Mouse (Mus musculus) heart, embryonic 10.5 days (tissue): Measurements from ENCODE around the gene H2-DMb2. TPM values are rescaled to one million over a fixed set of nuclear protein-coding genes. Genes with fewer than 3 reads are reported as not detected.

Source experiments
- DNase-seq: peaks from one replicate; pipeline ENCODE4 v3.0.0-alpha.2; 2017; ENCODE audit warnings: low spot score
- H3K27ac ChIP-seq: fragments of 300-500 bp; sonication (generic); 2 replicates; pipeline ENCODE4 v1.5.1; 2016; ENCODE audit warnings: mild to moderate bottlenecking
- H3K27me3 ChIP-seq: fragments of 300-500 bp; sonication (generic); 2 replicates; pipeline ENCODE4 v1.6.1; 2016; ENCODE audit warnings: mild to moderate bottlenecking; ENCODE audit not compliant: poor library complexity, insufficient read depth, severe bottlenecking
- H3K36me3 ChIP-seq: fragments of 300-500 bp; sonication (generic); 2 replicates; pipeline ENCODE4 v1.6.1; 2016; ENCODE audit warnings: mild to moderate bottlenecking, moderate library complexity
- H3K4me1 ChIP-seq: fragments of 300-500 bp; sonication (generic); 2 replicates; pipeline ENCODE4 v1.6.1; 2016; ENCODE audit warnings: mild to moderate bottlenecking
- H3K4me3 ChIP-seq: fragments of 300-500 bp; sonication (generic); 2 replicates; pipeline ENCODE4 v1.5.1; 2016; ENCODE audit warnings: mild to moderate bottlenecking, moderate library complexity
- H3K9me3 ChIP-seq: fragments of 300-500 bp; sonication (generic); 2 replicates; pipeline ENCODE4 v1.6.1; 2016; ENCODE audit warnings: mild to moderate bottlenecking, moderate library complexity
- WGBS: fragments of 180-500 bp; shearing (Covaris S2); methylation state at CpG from one replicate; pipeline ENCODE4 v1.1.7; 2016; 5-methylcytosine and 5-hydroxymethylcytosine counted together
- polyA plus RNA-seq: library from polyadenylated mRNA; unstranded; fragments of >200 nt; fragmentation: Nextera tagmentation; extraction: Ambion mirVana; gene quantifications from 2 replicates; pipeline ENCODE4 v1.2.1, GENCODE M21; 2016

H2-DMb2 gene
- polyA plus RNA-seq, 1 experiment from 2014 or later: 0.18 TPM

- Histone ChIP-seq H3K4me1 (peaks cover 21% of the 10 kb centered on the region), H3K36me3 (peaks cover 36% of the 10 kb centered on the region), H3K27me3 (no peaks in the 10 kb centered on the region), H3K9me3 (no peaks in the 10 kb centered on the region), H3K4me3 (peak overlapping the region; percentile 83), H3K27ac (peak overlapping the region; percentile 98)
- WGBS: 0% methylated on average over 31 of the region's 31 CpGs
- no peak for DNase-seq
Observed at GRCm38 (mm10) chr17:34120814-34121171, 22.3 kb upstream of the H2-DMb2 start.

GRCm38 (mm10) chr17:34121172-34121878 is 21.8 kb upstream of the H2-DMb2 start:
- under 1% methylated on average over 35 of the region's 35 CpGs for WGBS
- peak; percentile 93 for DNase-seq
- Histone ChIP-seq H3K4me1 (peaks cover 21% of the 10 kb centered on the region), H3K27me3 (no peaks in the 10 kb centered on the region), H3K9me3 (no peaks in the 10 kb centered on the region), H3K27ac (peak overlapping the region; percentile 98), H3K4me3 (peak overlapping the region; percentile 83), H3K36me3 (peaks cover 34% of the 10 kb centered on the region)

- H3K27me3 ChIP-seq: no peaks in the 10 kb centered on the region
- peak overlapping the region; percentile 83 for H3K4me3 ChIP-seq
- peaks cover 19% of the 10 kb centered on the region for H3K4me1 ChIP-seq
- H3K27ac ChIP-seq: peak overlapping the region; percentile 98
- 2% methylated on average over 9 of the region's 10 CpGs for WGBS
- peaks cover 34% of the 10 kb centered on the region for H3K36me3 ChIP-seq
- no peaks in the 10 kb centered on the region for H3K9me3 ChIP-seq
- DNase-seq: peak; percentile 82
Observed at GRCm38 (mm10) chr17:34121879-34122187, 21.3 kb upstream of the H2-DMb2 start.

- Histone ChIP-seq H3K27me3 (no peaks in the 10 kb centered on the region), H3K4me1 (peaks cover 21% of the 10 kb centered on the region), H3K36me3 (peaks cover 29% of the 10 kb centered on the region), H3K4me3 (peak within 1 kb of the TSS; percentile 83), H3K27ac (peak within 1 kb of the TSS; percentile 98), H3K9me3 (no peaks in the 10 kb centered on the region)
- DNase-seq: peak; percentile 98
- under 1% methylated on average over 72 of the region's 75 CpGs for WGBS
Observed at GRCm38 (mm10) chr17:34122188-34122984, 20.7 kb upstream of the H2-DMb2 start, which contains the start of gene Brd2. Brd2 (minus strand) TSS chr17:34122634.

- H3K4me3 ChIP-seq: peak overlapping the region; percentile 83
- H3K36me3 ChIP-seq: peaks cover 22% of the 10 kb centered on the region
- H3K27me3 ChIP-seq: no peaks in the 10 kb centered on the region
- H3K4me1 ChIP-seq: peaks cover 28% of the 10 kb centered on the region
- no peak for DNase-seq
- no peaks in the 10 kb centered on the region for H3K9me3 ChIP-seq
- 1% methylated on average over 7 of the region's 7 CpGs for WGBS
- H3K27ac ChIP-seq: peak overlapping the region; percentile 98
Observed at GRCm38 (mm10) chr17:34123111-34123510, 20.0 kb upstream of the H2-DMb2 start.

- H3K4me1 ChIP-seq: peaks cover 32% of the 10 kb centered on the region
- H3K9me3 ChIP-seq: no peaks in the 10 kb centered on the region
- peak overlapping the region; percentile 83 for H3K4me3 ChIP-seq
- DNase-seq: peak; percentile 87
- H3K27ac ChIP-seq: peak overlapping the region; percentile 98
- WGBS: 4% methylated on average over 2 of the region's 2 CpGs
- peaks cover 18% of the 10 kb centered on the region for H3K36me3 ChIP-seq
- no peaks in the 10 kb centered on the region for H3K27me3 ChIP-seq
Observed at GRCm38 (mm10) chr17:34123518-34123917, 19.6 kb upstream of the H2-DMb2 start.

GRCm38 (mm10) chr17:34124649-34125048 is 18.5 kb upstream of the H2-DMb2 start:
- DNase-seq: no peak
- no peaks in the 10 kb centered on the region for H3K27me3 ChIP-seq
- WGBS: 78% methylated on average over 6 of the region's 6 CpGs
- H3K27ac ChIP-seq: no peak overlapping the region
- H3K36me3 ChIP-seq: peaks cover 10% of the 10 kb centered on the region; the same call in 1 of the 2 replicates
- no peak overlapping the region; the same call in 1 of the 2 replicates for H3K4me3 ChIP-seq
- peaks cover 42% of the 10 kb centered on the region for H3K4me1 ChIP-seq
- no peaks in the 10 kb centered on the region for H3K9me3 ChIP-seq

- H3K36me3 ChIP-seq: peaks cover 9% of the 10 kb centered on the region; the same call in 1 of the 2 replicates
- H3K27me3 ChIP-seq: no peaks in the 10 kb centered on the region
- H3K9me3 ChIP-seq: no peaks in the 10 kb centered on the region
- peaks cover 42% of the 10 kb centered on the region for H3K4me1 ChIP-seq
- H3K27ac ChIP-seq: no peak overlapping the region
- 59% methylated on average over 9 of the region's 9 CpGs for WGBS
- H3K4me3 ChIP-seq: no peak overlapping the region
- DNase-seq: no peak
Observed at GRCm38 (mm10) chr17:34126826-34127420, 16.2 kb upstream of the H2-DMb2 start.

- H3K27me3 ChIP-seq: no peaks in the 10 kb centered on the region
- H3K36me3 ChIP-seq: peaks cover 9% of the 10 kb centered on the region; the same call in 1 of the 2 replicates
- H3K9me3 ChIP-seq: no peaks in the 10 kb centered on the region
- no peak for DNase-seq
- H3K4me1 ChIP-seq: peaks cover 42% of the 10 kb centered on the region
- H3K27ac ChIP-seq: no peak overlapping the region
- 12% methylated on average over 6 of the region's 6 CpGs for WGBS
- H3K4me3 ChIP-seq: no peak overlapping the region
Observed at GRCm38 (mm10) chr17:34127475-34127874, 15.6 kb upstream of the H2-DMb2 start.

- peak overlapping the region; percentile 27 for H3K4me3 ChIP-seq
- WGBS: 16% methylated on average over 13 of the region's 13 CpGs
- peak overlapping the region; percentile 39; the same call in 1 of the 2 replicates for H3K27ac ChIP-seq
Observed at GRCm38 (mm10) chr17:34128264-34128937, 14.7 kb upstream of the H2-DMb2 start.

GRCm38 (mm10) chr17:34128944-34129791 is 13.9 kb upstream of the H2-DMb2 start:
- peak overlapping the region; percentile 39; the same call in 1 of the 2 replicates for H3K27ac ChIP-seq
- H3K36me3 ChIP-seq: peaks cover 9% of the 10 kb centered on the region; the same call in 1 of the 2 replicates
- peaks cover 34% of the 10 kb centered on the region for H3K4me1 ChIP-seq
- WGBS: 17% methylated on average over 18 of the region's 18 CpGs
- H3K4me3 ChIP-seq: peak overlapping the region; percentile 27
- no peak for DNase-seq
- H3K9me3 ChIP-seq: no peaks in the 10 kb centered on the region
- H3K27me3 ChIP-seq: no peaks in the 10 kb centered on the region

More at GRCm38 (mm10) chr17:34128264-34128937, 14.7 kb upstream of the H2-DMb2 start:
- peaks cover 41% of the 10 kb centered on the region for H3K4me1 ChIP-seq
- H3K9me3 ChIP-seq: no peaks in the 10 kb centered on the region
- no peaks in the 10 kb centered on the region for H3K27me3 ChIP-seq
- H3K36me3 ChIP-seq: peaks cover 9% of the 10 kb centered on the region; the same call in 1 of the 2 replicates
- no peak for DNase-seq
